Mouse (Mus musculus) adrenal gland, postnatal 14 days (tissue): ENCODE measurements around the gene 4933430I17Rik. TPM values are rescaled to one million over a fixed set of nuclear protein-coding genes. Genes with fewer than 3 reads are reported as not detected.
"Not testable (repeated sequence)": the region's sequence is repeated elsewhere in the genome, so short reads cannot be mapped to it uniquely, and the experiment has no call there.

Experiments
- DNase-seq: peaks from one replicate; pipeline ENCODE4 v3.0.0; 2021; ENCODE audit warnings: mixed read lengths
- long read RNA-seq, 2 experiments: library from polyadenylated mRNA; stranded (forward); transcript quantifications; one replicate each; pipeline ENCODE4 v2.0.0; 2021
- total RNA-seq: library from RNA; stranded (reverse); gene quantifications from 2 replicates; pipeline ENCODE4 v1.2.3, GENCODE M21; 2021

4933430I17Rik gene
- total RNA-seq = 0.19 and 0.26 TPM in 2 replicates
- long read RNA-seq, experiment 1 = 0 reads
- long read RNA-seq, experiment 2 = 0 reads

- DNase-seq = peak; percentile 98
These were observed at the start of gene 4933430I17Rik, which contains the start of gene Pole3 for GRCm38 (mm10) chr4:62524651-62525488. Gene 4933430I17Rik (plus strand): TSS chr4:62525369. Gene Pole3 (minus strand): TSS chr4:62525068.

DNA sequence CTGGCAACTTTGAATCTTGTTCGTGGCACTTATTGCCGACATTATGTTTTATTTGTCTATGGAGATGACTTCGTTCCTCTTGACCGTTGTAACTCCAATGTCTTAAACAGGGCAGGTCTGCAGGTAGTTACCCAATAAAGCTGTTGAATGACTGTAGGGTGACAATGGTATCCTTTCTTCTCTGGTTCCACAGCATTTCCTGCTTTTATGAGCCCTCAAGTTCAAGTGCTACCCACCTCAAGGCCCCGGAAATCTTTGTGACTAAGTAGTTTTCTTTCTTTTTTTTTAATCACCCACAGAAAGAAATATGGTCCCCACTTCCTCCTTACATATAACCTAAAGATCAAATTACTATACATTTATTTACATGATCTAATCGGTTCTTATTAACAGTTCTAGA lies 49.4 kb upstream of the 4933430I17Rik start:
- no peak for DNase-seq

DNA sequence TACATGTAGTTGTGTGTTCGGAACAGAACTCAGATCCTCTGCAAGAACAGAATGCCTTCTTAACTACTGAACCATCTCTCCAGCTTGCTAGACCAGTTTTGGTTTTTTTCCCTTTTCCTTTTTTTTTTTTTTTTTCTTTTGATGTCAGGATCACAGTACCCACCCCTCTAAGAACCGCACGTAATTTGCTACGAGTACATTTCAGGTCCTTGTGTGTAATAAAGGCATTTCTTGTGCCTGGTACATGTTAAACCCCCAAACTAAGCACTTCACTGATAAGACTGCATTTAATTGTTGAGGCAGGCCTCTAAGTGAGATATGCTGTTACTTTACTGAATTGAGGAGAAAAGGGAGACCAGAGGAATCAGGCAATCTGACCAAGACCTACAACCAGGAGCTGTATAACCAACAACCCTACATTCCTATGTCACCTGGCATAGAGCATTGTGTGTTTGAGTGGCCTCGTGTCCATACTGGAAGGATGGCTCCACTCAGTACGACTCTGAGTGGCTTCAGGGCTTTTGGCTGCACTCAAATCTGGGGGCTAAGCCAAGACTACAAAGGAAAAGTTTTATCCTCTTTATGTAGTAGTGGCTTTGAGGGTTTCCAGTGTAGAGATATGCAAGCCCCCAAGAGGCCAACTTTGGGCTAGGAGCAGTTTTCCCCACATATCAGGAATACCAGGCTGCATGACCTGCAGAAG lies 47.5 kb upstream of the 4933430I17Rik start:
- DNase-seq = no peak

- not testable (repeated sequence) for DNase-seq
These were observed 45.6 kb upstream of the 4933430I17Rik start for GRCm38 (mm10) chr4:62479593-62479936.

- peak; percentile 55 for DNase-seq
These were observed 45.0 kb upstream of the 4933430I17Rik start, which contains the start of gene Bspry for GRCm38 (mm10) chr4:62479937-62480708. Gene Bspry (plus strand): TSS chr4:62480053.

DNA sequence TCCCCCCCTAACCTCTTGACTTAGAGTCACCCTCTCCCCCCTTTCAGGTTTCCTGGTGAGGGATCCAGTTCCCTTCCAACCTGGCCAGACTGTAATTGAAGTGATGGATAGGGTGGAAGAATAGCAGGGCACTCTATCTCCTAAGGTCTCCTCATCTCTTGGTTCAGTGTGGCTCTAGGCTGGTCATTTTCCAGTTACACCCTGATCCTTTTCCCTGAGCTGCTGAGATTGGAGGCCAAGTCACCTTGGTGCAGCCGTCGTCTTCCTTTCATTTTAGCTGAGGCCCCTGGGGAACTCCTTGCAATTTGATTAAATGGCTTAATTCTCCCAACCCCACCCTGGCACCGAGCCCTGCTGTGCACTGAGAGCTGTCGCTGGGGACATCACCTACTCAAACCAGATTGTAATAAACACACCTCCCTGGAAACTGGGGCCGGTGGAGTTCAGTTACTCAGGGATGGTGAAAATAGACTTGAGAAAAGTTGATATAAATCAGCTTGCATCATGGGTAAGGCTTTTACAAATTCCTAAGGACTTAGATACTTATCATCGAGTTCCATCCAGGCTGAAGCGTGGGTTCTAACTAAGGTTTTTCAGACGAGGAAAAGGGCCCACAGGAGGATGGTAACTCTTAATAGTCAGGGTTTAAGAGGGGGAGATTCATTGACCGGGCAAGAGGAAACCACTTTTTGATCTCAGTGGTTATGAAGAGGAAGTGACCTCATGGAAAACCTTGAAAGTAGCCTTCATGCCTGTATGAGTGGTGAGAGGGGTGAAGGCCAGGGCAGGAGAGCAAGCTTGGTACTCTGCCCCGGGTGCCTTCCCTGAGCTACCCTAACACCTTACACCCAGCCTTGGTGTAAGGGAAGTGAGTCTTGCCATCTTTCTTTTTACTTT lies 44.2 kb upstream of the 4933430I17Rik start:
- peak; percentile 45 for DNase-seq

GRCm38 (mm10) chr4:62484928-62485327 lies 40.2 kb upstream of the 4933430I17Rik start:
- DNase-seq = no peak

DNA sequence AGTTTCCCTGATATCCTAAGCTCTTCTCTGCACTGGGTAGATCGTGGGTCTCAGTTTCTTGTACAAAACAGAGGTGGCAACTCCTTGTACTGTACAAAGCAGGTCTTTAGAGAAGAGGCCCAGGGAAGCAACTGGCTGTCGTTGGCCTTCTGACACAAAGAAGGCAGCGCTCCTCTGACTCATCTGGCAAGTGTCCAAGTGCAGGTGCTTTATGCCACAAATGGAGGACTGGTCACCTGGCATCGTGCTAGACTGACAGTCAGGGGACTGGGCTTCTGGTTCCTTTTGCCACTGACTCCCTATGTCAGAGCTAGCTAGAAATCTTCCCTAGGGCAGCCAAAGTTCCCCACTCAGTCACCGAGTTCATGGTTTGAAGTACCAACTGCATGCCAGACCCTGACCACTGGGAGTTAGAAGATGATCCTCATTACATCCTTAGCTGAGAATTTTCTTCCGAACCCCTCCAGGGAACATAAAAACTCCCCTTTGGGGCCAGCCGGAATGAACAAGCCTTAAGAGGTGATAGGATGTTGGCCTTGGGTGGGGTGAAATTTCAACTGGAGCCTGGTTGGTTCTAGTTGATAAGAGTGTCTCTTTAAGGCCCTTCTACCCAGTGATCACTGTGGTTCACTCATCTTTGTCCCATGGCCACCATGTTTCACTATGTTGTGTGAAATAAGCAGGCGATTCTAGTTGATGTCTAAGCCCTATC lies 39.6 kb upstream of the 4933430I17Rik start:
- peak; percentile 45 for DNase-seq

- DNase-seq = no peak
These were observed 38.9 kb upstream of the 4933430I17Rik start for GRCm38 (mm10) chr4:62486162-62486696.

- DNase-seq = no peak
These were observed 38.0 kb upstream of the 4933430I17Rik start for GRCm38 (mm10) chr4:62487172-62487571.

DNA sequence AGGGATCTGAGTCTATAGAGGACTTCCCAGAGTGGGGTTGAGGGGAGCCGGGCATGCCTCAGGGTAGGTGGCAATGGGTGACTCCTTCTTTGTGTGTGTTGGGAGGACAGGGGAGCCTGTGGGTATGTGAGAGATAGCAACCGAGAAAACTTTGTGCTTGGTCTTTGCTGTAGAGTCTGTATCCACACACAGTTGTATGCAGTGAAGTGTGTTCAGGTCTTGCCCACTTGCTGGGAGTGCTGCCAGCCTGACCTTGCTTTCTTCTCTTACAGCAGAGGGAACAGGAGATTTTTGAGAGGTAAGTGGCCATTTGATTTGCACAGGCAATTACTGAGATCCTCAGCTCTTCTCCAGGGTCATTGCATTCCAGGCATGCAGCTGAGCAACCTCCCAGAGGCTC lies 37.3 kb upstream of the 4933430I17Rik start:
- DNase-seq = no peak

GRCm38 (mm10) chr4:62492682-62493081 lies 32.5 kb upstream of the 4933430I17Rik start:
- DNase-seq = no peak

GRCm38 (mm10) chr4:62494230-62494629 lies 30.9 kb upstream of the 4933430I17Rik start:
- no peak for DNase-seq

- peak; percentile 67 for DNase-seq
These were observed 29.2 kb upstream of the 4933430I17Rik start for GRCm38 (mm10) chr4:62495946-62496345.

GRCm38 (mm10) chr4:62496815-62497214 lies 28.4 kb upstream of the 4933430I17Rik start:
- peak; percentile 90 for DNase-seq

GRCm38 (mm10) chr4:62500799-62501198 lies 24.4 kb upstream of the 4933430I17Rik start:
- DNase-seq = no peak

GRCm38 (mm10) chr4:62501534-62501933 lies 23.6 kb upstream of the 4933430I17Rik start:
- no peak for DNase-seq

GRCm38 (mm10) chr4:62501964-62502732 lies 23.0 kb upstream of the 4933430I17Rik start:
- DNase-seq = peak; percentile 94

GRCm38 (mm10) chr4:62502969-62503368 lies 22.2 kb upstream of the 4933430I17Rik start:
- no peak for DNase-seq
